Mouse (Mus musculus): ENCODE data around the gene Myo1d.

DNA sequence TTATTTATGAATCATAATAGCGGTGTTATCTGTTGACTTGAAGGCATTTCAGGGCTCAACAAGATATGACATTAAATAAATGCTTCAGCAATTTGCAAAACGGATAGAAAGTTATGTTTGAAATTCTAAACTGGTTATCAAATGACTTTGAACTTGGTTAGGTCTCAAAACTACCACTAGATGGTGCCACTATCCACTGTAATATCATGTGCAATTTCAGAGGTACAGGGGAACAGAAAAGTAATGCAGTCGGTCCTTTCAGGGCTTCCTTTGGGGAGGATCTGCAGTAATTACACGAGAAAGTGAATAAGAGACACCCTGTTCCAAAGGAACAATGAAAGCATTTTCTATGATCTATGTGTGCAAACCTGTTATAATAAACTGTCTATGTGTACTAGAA, 83.5 kb downstream of the Myo1d start:
- TF ChIP-seq POLR2A (IDR thresholded peaks at IDR 0.05; ENCODE audit: insufficient read depth, low read depth, low read length), result no peak
- no peak for TF ChIP-seq CTCF (IDR thresholded peaks at IDR 0.05; ENCODE audit: insufficient read depth, low read depth, low read length)
